Mouse (Mus musculus) thymus, adult 2 months (tissue): ENCODE data around the gene Fam204a. TPM values are rescaled to one million over a fixed set of nuclear protein-coding genes. Genes with fewer than 3 reads are reported as not detected.

ENCODE experiments used
- DNase-seq: peaks from one replicate; pipeline ENCODE4 v3.0.0; 2021
- H3K27ac ChIP-seq: fragments of 200-500 bp; 2 replicates; pipeline ENCODE4 v1.5.1; 2012; ENCODE audit warnings: low read length, control low read depth; ENCODE audit not compliant: control insufficient read depth, insufficient read depth
- H3K27me3 ChIP-seq: fragments of 200-500 bp; 2 replicates; pipeline ENCODE4 v1.6.1; 2012; ENCODE audit warnings: mild to moderate bottlenecking, low read length, moderate library complexity, mixed read lengths; ENCODE audit not compliant: control insufficient read depth, insufficient read depth
- H3K36me3 ChIP-seq: fragments of 200-500 bp; 2 replicates; pipeline ENCODE4 v1.6.1; 2012; ENCODE audit warnings: mild to moderate bottlenecking, low read length, moderate library complexity; ENCODE audit not compliant: control insufficient read depth, insufficient read depth
- H3K4me1 ChIP-seq: fragments of 200-500 bp; replicated peaks from 2 replicates; pipeline ENCODE4 v1.6.1; 2012; ENCODE audit warnings: low read length; ENCODE audit not compliant: control insufficient read depth, insufficient read depth
- H3K4me3 ChIP-seq: fragments of 200-500 bp; 2 replicates; pipeline ENCODE4 v1.5.1; 2012; ENCODE audit warnings: mild to moderate bottlenecking, low read length, control low read depth, moderate library complexity; ENCODE audit not compliant: control insufficient read depth, insufficient read depth
- CTCF ChIP-seq: fragments of 200-500 bp; IDR thresholded peaks from 2 replicates; pipeline ENCODE4 v1.5.1; 2012; ENCODE audit warnings: mild to moderate bottlenecking, control low read depth, low read length, moderate library complexity, borderline replicate concordance; ENCODE audit not compliant: control insufficient read depth, poor library complexity, insufficient read depth; ENCODE audit errors: extremely low read depth
- POLR2A ChIP-seq: fragments of 200-500 bp; IDR thresholded peaks from 2 replicates; pipeline ENCODE4 v1.6.1; 2012; ENCODE audit warnings: mild to moderate bottlenecking, low read length, control low read depth, moderate library complexity; ENCODE audit not compliant: control insufficient read depth, poor library complexity, insufficient read depth; ENCODE audit errors: extremely low read depth
- WGBS: fragments of 180-500 bp; shearing (Covaris S2); methylation state at CpG from one replicate; pipeline ENCODE4 v1.1.7; 2018; 5-methylcytosine and 5-hydroxymethylcytosine counted together
- polyA plus RNA-seq: library from polyadenylated mRNA; depleted of rRNA; stranded (reverse); fragments of >200 nt; gene quantifications from 2 replicates; pipeline ENCODE4 v1.2.3, GENCODE M21; 2012; rRNA removed

Fam204a gene
- polyA plus RNA-seq = 6.3 and 8.8 TPM in 2 replicates

DNA sequence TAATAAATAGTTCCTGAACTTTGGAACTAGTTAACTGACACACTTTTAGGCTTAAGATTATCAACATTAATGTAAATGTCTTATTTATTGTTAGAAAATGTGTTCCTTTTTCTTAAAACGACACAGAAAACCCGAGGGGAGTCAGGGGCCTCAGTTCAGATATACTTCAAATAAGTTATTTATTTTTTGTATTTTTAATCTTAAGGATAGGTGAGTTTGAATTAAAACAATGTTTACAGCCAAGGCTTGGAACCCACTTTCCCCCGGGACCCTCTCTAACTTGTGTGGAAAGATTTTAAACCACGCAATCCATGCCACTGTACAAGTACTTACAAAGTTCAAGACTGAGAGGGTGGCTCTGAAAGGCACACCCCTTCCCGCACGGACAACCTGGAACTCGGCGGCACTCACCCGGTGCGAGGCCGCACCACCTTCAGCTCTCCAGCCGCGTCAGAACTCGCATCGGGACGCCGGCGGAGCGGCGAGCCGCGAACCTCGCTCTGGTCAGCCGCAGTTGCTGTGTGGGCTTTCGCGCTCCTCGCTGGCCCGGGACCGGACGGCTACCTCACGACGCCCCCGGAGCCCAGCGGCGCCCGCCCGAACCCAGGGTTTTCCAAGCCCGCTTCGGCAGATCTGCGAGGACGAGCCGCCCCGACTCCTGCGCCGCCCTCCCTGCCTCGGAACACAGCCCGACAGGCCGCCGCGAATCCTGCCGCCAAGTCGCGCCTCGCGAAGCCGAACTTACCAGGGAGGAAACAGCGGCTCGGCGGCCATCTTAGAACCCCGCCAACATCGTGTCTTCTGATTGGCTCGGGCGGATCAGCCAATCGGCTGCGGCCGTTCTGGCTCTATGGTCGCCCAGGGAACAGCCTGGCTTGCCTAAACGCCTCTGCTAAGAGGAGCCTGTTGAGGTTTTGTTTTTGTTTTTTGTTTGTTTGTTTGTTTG, at the start of gene Fam204a:
Gene Fam204a, minus strand, starts transcription at position 803 of the 946 bp plus-strand sequence.
- H3K4me1 ChIP-seq = peaks cover 3% of the 10 kb centered on the region
- peak; percentile 95 for DNase-seq
- no peaks in the 10 kb centered on the region for H3K27me3 ChIP-seq
- peak within 1 kb of the TSS; percentile 42 for H3K27ac ChIP-seq
- no peaks in the 10 kb centered on the region for H3K36me3 ChIP-seq
- H3K4me3 ChIP-seq = peak within 1 kb of the TSS; percentile 81
- under 1% methylated on average over 68 of the region's 68 CpGs for WGBS
- TF ChIP-seq CTCF (0 out of 2 replicates have a peak, but pooled peaks have one; percentile 41), POLR2A (peak; percentile 91)

DNA sequence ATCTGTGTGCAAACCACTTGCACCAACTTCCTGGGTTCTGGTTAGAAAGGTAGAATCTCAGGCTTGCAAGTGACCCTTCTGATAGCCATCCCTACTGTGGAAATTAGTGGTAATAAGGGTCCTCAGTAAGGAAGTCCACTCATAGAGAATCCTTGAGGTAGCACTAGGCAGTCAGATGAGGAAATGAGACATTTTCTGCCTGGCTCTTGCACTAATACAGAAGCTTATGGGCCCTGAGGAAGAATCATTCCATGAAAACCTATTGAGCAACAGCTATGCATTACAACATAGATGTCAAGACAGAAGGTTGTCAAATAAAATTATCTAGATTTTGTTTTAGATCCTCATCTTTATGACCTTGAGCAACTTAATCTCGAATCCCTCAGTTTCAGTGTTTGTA, 39.3 kb upstream of the Fam204a start:
- no peak overlapping the region for H3K27ac ChIP-seq
- H3K4me1 ChIP-seq = no peaks in the 10 kb centered on the region
- TF ChIP-seq POLR2A = no peak
- no peak for TF ChIP-seq CTCF
- H3K36me3 ChIP-seq = no peaks in the 10 kb centered on the region
- no peak overlapping the region for H3K4me3 ChIP-seq
- H3K27me3 ChIP-seq = no peaks in the 10 kb centered on the region
- DNase-seq = no peak
- WGBS = 73% methylated on average over 1 of the region's 1 CpGs

DNA sequence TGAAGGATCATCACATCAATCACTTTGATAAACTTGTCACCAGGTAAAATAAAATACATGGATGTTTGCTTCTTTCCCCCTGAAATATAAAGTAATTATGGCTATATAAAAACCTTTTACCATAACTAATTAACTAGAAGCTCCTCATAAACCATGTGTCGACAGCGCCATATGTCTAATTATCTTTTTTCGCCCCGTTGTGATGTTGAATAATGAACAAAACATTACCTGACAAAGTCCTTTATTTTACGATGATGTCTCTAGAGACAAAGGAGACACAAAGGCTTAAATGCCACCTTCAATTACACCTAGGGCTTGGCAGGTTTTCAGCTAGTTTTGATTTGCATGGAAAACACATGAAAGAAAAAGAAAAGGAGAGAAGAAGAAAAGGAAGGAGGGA, 34.2 kb upstream of the Fam204a start:
- Histone ChIP-seq H3K27me3 (no peaks in the 10 kb centered on the region), H3K4me3 (no peak overlapping the region), H3K4me1 (no peaks in the 10 kb centered on the region), H3K36me3 (no peaks in the 10 kb centered on the region), H3K27ac (no peak overlapping the region)
- TF ChIP-seq POLR2A = no peak
- no peak for TF ChIP-seq CTCF
- 93% methylated on average over 5 of the region's 5 CpGs for WGBS
- DNase-seq = no peak

DNA sequence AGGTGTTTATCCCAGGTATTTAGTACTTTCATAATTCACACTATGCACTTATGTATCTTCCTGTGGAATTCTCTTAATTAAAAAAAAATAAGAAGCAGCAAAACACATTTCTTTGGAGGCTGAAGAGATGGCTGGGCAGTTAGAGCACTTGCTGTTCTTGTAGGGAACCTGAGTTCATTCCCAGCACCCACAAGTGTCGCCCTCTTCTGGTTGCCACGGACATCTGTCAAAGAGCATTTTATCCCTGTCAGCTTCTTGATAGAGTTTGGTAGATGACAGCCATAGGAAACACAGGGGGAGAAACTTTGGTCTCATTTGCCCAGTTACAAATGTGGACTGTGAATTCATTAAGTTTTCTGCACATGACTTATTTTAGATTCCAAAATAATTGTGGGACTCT, 25.5 kb upstream of the Fam204a start:
- TF ChIP-seq POLR2A (no peak), CTCF (no peak)
- Histone ChIP-seq H3K4me3 (no peak overlapping the region), H3K4me1 (no peaks in the 10 kb centered on the region), H3K36me3 (no peaks in the 10 kb centered on the region), H3K27ac (no peak overlapping the region), H3K27me3 (no peaks in the 10 kb centered on the region)
- DNase-seq = peak; percentile 21
- 40% methylated on average over 2 of the region's 2 CpGs for WGBS

DNA sequence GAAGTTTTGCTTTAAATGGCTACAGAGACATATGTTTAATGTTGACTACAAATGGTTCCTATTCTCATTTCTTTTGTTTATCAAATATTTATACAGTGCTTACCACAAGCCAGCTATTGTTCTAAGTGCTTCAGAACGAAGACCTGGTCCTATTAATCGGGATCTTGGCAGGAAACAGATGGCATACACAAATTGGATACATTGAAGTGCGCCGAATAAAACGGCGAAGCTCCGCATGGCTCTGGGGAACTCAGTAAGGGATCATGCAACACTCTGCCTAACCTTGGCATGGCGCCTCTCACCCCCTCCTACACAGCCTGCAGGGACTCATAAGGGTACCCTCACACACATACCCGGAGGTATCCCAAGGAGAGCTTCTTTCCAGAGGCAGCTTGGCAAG, 24.7 kb upstream of the Fam204a start:
- 77% methylated on average over 9 of the region's 9 CpGs for WGBS
- Histone ChIP-seq H3K4me3 (no peak overlapping the region), H3K36me3 (no peaks in the 10 kb centered on the region), H3K27ac (no peak overlapping the region), H3K4me1 (no peaks in the 10 kb centered on the region), H3K27me3 (no peaks in the 10 kb centered on the region)
- DNase-seq = no peak
- TF ChIP-seq POLR2A = no peak
- TF ChIP-seq CTCF = no peak

DNA sequence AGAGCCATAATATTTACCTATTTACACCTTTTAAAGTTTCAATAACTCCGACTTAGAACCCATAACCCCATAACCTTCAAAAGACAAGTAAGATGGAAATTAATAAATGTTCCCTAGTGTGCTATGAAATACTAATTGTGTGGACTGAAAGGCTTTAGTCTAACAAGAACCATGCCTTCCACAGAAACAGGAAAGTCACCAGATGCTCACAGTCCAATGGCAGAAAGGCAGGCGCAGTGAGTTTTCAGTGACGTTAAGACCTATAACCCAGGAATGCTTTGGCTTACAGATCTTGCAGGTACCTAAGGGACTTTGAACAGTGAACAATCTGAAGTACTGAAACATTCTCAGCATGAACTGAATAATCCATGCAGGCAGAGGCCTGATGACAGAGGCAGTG, 18.7 kb upstream of the Fam204a start:
- no peak for DNase-seq
- 96% methylated on average over 3 of the region's 3 CpGs for WGBS
- Histone ChIP-seq H3K4me1 (no peaks in the 10 kb centered on the region), H3K4me3 (no peak overlapping the region), H3K27ac (no peak overlapping the region), H3K36me3 (no peaks in the 10 kb centered on the region), H3K27me3 (no peaks in the 10 kb centered on the region)
- no peak for TF ChIP-seq CTCF
- no peak for TF ChIP-seq POLR2A
